Mouse (Mus musculus) neutrophil, adult 65 days (primary cell): ENCODE data around the gene Haus2. TPM values are rescaled to one million over a fixed set of nuclear protein-coding genes. Genes with fewer than 3 reads are reported as not detected.

Experiments
- total RNA-seq: library from RNA; stranded (reverse); gene quantifications from 2 replicates; pipeline ENCODE4 v1.2.4, GENCODE M21; 2023

Gene Haus2
- 19.0 and 21.2 TPM in 2 replicates for total RNA-seq

DNA sequence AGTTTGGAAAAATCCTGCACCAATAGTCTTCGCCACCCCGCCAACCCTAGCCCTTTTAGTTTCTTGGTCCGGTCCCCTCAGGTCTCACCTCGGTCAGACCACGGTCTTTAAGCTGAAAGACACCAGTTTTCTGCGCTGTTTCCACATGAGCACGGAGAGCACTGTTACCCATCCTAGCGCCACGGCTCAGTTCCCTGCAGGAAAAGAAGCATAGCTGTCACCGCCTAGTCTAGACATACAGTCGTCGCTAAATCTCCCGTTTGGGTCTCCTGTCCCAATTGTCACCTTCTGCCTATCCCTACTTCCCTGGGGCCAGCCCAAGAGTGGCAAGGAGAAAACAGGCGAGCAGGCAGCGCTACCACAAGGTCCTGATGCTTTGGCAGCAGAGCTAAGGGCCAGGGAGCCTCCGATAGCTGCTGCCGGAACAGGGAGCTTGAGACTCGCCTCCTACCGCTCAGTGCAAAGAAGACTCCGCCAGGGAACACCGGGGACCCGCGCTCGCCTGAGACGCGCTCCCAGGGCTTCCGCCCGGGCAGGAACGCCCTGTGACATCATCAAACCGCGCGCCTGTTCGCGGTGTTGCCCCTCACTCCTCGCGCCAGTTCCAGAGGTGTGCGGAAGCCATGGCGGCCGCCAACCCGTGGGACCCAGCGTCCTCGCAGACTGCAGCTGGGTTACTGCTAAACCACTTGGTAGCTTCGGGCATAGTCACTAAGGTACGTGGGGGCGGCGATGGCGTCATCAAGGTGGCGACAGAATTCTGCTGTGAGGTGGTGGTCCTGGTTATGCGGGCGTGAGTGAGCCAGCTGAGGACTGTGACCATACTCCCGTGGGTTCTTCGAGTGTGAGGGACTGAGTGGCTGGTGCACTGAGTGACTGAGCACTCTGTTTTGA is at the start of gene Haus2, which contains the start of gene Lrrc57:
TSS of gene Haus2 (plus strand) at position 554 of the 894 bp plus-strand sequence.
TSS of gene Lrrc57 (minus strand) at position 691 of the 894 bp plus-strand sequence.

DNA sequence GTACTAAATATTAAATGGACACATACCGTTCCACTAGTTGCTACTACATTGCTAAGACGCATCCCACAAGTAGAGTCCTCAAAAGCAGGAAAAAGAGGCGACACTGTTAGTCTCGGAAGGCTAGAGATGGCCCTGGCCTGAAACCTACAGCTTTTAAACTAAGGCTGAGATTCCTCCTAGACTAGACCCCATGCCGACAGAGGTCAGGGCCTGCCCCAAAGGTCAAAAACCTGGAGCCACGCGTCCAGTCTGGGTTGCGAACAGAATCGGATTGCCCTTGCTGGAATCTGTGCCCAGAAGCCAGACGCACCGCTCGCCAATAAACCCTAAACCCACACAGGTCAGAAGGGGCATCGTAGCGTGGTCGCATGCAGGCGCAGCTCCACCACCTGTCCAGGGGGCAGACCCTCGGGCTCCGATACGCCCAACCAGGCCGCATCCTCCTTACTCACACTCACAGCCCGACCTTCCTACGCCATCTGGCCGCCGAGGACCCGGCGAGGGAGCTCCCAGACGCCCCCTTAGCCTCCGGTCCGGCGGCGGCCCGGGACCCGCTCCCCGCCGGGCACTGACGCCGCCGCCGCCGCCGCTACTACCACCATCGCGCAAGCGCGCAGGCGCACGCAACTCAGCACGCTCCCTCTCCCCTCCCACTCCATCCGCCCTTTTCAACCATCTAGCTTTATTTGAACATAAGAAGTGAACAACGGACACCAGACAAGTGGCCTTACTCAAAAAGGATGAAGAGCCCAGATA is 45.8 kb upstream of the Haus2 start, which contains the start of gene Zfp106:
TSS of gene Zfp106 (minus strand) at position 609 of the 756 bp plus-strand sequence.

DNA sequence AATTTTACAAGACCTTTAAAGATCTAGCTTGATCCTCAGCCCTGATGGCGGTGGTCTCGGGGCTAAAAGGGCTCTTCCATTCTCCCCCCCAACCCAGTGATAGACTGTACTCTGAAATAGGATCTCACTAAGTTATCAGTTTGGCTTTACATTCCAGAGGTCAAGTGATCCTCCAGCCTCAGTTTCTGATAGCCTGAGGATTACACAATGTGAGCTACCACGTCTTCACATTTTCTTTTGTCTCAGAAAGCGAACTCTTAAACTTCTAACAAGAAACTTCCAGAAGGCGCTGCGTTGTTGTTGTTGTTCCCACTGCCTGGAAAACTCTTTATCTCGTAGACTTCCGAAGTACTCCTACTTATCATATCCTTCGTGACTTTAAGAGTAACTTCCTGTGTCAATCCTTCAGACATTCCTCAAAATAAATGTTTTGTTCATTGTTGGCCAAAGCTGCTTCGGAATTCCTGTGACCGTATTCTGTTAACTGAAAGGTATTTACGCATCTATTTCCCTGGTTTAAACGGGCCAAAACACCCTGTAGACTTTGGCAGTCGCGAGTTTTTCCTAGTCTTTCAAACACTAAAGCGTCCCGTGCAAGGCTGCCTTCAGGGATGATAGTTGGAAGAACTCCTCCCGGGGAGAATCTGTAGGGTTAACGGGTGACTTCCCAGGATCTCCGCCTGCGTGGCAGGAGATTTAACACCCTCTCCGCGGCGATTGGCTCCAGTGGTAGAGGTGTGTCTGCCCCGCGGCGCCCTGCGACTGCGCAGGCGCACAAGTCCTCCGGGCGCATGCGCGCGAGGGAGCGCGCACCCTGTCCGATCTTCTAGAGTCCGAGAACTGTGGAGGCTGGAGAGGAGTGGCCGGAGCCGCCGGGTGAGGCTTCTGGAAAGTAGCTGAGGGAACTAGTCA is 42.0 kb upstream of the Haus2 start, which contains the start of gene Snap23:
TSS of gene Snap23 (plus strand) at position 786 of the 912 bp plus-strand sequence.

DNA sequence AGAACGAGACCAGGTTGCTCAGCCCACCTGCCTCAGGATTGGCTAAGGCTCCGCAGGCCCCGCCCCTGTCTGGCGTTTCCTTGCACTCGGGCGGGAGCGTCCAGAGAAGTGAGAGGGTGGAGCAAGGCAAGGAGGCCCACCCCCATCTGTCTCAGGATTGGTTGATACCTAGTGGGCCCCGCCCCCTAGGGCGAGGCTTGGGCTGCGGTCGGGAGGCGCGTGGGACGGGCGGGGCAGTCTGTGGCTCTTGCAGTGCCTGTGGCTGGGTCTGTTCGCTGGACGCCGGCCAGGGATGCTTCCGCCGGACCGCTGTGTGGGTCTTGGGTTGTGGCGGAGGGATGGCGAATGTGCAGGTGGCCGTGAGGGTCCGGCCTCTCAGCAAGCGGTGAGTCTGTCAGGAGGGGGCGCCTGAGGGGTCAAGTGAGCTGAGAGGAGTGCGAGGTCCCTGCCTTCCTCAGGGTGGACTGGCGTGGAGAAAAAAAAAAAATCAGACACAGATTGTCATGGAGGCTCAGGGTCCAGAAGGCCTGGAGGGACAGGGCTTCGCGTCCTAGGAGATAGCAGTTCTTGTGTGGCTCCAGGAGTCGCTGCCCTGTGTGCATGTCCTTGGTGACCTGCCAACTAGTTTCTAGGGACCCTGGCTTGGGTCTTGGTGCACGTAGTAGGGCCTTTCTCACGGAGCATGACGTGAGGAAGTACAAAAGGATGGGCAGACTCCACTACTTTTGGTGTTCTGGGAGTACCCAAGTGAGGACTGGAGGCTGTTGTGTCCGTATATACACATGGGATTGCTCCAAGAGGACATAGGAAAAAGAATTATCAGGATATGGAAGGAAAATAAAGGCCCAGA is 19.9 kb downstream of the Haus2 start, which contains the start of gene Stard9:
TSS of gene Stard9 (plus strand) at position 236 of the 850 bp plus-strand sequence.

Other genes with a start within 250 kb of the Haus2 start
- gene Ganc, start 205.5 kb upstream of the Haus2 start, total RNA-seq: 14.4 and 19.1 TPM in 2 replicates
- 25.4 and 31.8 TPM in 2 replicates for gene Tmem87a, start 205.3 kb upstream of the Haus2 start, total RNA-seq
- 0.27 and 0.82 TPM in 2 replicates for gene Capn3, start 153.4 kb upstream of the Haus2 start, total RNA-seq
- 82.1 and 86.6 TPM in 2 replicates for gene Zfp106, start 45.5 kb upstream of the Haus2 start, total RNA-seq
- gene Snap23, start 41.7 kb upstream of the Haus2 start, total RNA-seq: 164 and 167 TPM in 2 replicates
- gene Lrrc57, start 137 bp downstream of the Haus2 start, total RNA-seq: 28.4 and 28.8 TPM in 2 replicates
- 8.9 and 11.3 TPM in 2 replicates for gene Stard9, start 19.7 kb downstream of the Haus2 start, total RNA-seq
- gene Cdan1, start 240.7 kb downstream of the Haus2 start, total RNA-seq: 14.9 and 23.1 TPM in 2 replicates
- 4.1 and 7.5 TPM in 2 replicates for gene Ttbk2, start 241.2 kb downstream of the Haus2 start, total RNA-seq